Mouse (Mus musculus): ENCODE results near the gene Ubald2. TPM values are rescaled to one million over a fixed set of nuclear protein-coding genes. Genes with fewer than 3 reads are reported as not detected.
"Not testable (repeated sequence)": the region's sequence is repeated elsewhere in the genome, so short reads cannot be mapped to it uniquely, and the experiment has no call there.

Gene Ubald2
- polyA plus RNA-seq, 1 experiment from 2014 or later = 32.3 TPM

DNA sequence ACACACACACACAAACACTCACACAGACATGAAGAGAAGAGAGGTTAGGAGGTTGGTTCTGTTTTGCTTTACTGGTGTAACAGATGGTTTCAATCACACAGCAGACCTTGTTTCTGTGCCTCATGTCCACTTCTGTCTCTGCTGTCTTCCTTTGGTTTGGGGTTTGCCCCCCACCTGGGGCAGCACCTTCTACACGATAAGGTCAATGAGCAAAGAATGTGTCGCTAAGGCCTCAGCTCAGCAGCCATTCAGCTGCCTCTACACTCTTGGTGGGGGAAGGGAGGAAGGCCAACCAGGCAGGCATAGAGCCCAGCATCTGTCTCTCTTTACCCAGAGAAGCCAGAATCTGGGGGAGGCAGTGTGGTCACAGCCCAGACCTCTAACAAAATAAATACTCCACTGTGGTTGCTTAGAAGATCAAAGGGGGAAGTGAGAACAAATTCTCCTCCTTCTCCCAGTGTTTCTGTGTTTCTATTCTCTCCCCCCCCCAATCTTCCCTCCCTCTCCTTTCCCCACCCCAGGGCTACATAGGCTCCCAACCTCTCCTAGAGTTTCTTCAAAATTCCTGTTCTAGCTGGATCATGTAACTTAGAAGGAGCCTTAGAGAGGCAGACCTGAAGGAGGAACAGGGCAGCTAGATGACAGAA is 15.6 kb upstream of the Ubald2 start:
- Histone ChIP-seq H3K4me3 (no peak overlapping the region), H3K4me1 (peaks cover 33% of the 10 kb centered on the region), H3K27ac (peak overlapping the region; percentile 93), H3K9me3 (no peaks in the 10 kb centered on the region), H3K36me3 (no peaks in the 10 kb centered on the region), H3K9ac (no peak overlapping the region), H3K4me2 (replicated peaks) (peak overlapping the region; percentile 26; the same call in 1 of the 2 replicates), H3K27me3 (no peaks in the 10 kb centered on the region)
- 7% methylated on average over 2 of the region's 2 CpGs for WGBS
- peak; percentile 73 for ATAC-seq (ENCODE audit: insufficient number of reproducible peaks, insufficient read depth, low FRiP score, low TSS enrichment)

DNA sequence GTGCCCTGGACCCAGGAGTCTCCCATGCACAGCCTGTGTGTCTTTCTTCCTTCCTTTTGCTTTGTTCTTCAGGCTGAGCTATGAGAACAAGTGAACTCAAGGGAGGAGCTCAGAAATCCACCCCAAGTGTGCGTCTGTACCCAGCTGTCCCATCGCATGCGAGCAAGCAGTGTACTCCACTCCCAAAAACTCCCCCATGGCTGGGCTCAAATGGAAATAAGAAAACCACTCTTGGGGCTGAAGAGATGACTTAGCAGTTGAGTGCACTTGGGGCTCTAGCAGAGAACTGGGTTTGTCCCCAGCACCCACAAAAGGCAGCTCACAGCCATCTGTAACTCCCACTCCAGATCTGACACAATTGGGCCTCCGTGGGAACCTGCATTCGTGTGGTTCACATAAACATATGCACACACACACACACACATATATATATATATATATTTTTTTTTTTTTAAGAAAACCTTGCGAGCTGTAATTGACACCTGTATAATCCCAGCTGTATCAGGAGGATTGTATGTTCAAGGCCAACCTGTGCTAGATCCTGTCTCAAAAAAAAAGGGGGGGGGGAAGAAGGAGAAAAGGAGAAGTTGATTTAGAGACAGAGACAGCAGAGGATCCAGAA is 14.9 kb upstream of the Ubald2 start:
- Histone ChIP-seq H3K4me3 (no peak overlapping the region), H3K9me3 (no peaks in the 10 kb centered on the region), H3K4me1 (peaks cover 29% of the 10 kb centered on the region), H3K36me3 (no peaks in the 10 kb centered on the region), H3K27ac (peak overlapping the region; percentile 93), H3K9ac (no peak overlapping the region), H3K4me2 (replicated peaks) (no peak overlapping the region), H3K27me3 (no peaks in the 10 kb centered on the region)
- WGBS = 51% methylated on average over 6 of the region's 6 CpGs
- ATAC-seq (ENCODE audit: insufficient number of reproducible peaks, insufficient read depth, low FRiP score, low TSS enrichment) = peak; percentile 31; the same call in 1 of the 2 replicates

GRCm38 (mm10) chr11:116421102-116421501 is 12.8 kb upstream of the Ubald2 start:
- H3K27ac ChIP-seq = no peak overlapping the region
- no peak overlapping the region for H3K4me2 ChIP-seq (replicated peaks)
- H3K9me3 ChIP-seq = no peaks in the 10 kb centered on the region
- H3K4me1 ChIP-seq = peaks cover 29% of the 10 kb centered on the region
- WGBS = 62% methylated on average over 6 of the region's 6 CpGs
- no peak overlapping the region for H3K9ac ChIP-seq
- no peak overlapping the region for H3K4me3 ChIP-seq
- H3K27me3 ChIP-seq = no peaks in the 10 kb centered on the region
- no peaks in the 10 kb centered on the region for H3K36me3 ChIP-seq
- ATAC-seq (ENCODE audit: insufficient number of reproducible peaks, insufficient read depth, low FRiP score, low TSS enrichment) = no peak

DNA sequence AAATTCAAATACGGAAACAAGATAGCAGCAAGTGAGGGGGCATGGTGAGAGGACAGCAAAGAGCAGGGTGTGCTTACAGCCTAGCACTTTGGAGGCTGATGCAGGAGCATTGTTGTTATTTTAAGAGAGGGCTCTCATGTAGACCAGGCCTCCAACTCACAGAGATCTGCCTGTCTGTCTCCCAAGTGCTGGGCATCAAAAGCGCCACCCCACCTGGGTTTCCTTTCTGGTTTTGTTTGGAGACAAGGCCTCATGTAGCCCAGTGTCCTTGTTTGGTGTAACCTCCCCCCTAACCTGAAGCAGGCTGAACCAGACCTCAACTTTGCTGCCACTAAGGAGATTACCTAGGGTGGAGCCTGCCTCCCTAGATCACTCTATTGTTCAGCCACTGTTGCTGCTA is 11.3 kb upstream of the Ubald2 start:
- Histone ChIP-seq H3K27me3 (no peaks in the 10 kb centered on the region), H3K4me2 (replicated peaks) (no peak overlapping the region), H3K9me3 (no peaks in the 10 kb centered on the region), H3K4me1 (peaks cover 23% of the 10 kb centered on the region), H3K36me3 (no peaks in the 10 kb centered on the region), H3K9ac (no peak overlapping the region), H3K27ac (no peak overlapping the region), H3K4me3 (no peak overlapping the region)
- no peak for ATAC-seq (ENCODE audit: insufficient number of reproducible peaks, insufficient read depth, low FRiP score, low TSS enrichment)
- 88% methylated on average over 2 of the region's 2 CpGs for WGBS

DNA sequence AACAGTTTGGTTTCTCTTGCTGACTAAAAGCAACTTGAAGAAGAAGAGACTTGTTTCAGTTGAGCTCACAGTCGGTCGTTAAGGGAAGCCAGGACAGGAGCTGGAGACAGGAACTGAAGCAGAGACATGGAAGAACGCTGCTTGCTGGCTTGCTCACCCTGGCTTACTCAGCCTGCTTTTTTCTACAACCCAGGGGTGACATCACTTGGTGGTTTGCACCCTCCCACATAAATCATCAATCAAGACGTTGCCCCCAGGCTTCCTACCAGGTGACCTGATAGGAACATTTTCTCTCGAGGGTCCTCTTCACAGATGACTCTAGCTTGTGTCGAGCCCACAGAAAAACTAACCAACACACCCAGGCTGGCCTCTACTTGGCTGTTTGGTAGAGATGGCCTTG is 10.7 kb upstream of the Ubald2 start:
- ATAC-seq (ENCODE audit: insufficient number of reproducible peaks, insufficient read depth, low FRiP score, low TSS enrichment) = no peak
- no peak overlapping the region for H3K27ac ChIP-seq
- H3K27me3 ChIP-seq = no peaks in the 10 kb centered on the region
- peaks cover 16% of the 10 kb centered on the region for H3K4me1 ChIP-seq
- no peak overlapping the region for H3K4me2 ChIP-seq (replicated peaks)
- no peaks in the 10 kb centered on the region for H3K36me3 ChIP-seq
- no peaks in the 10 kb centered on the region for H3K9me3 ChIP-seq
- 78% methylated on average over 6 of the region's 6 CpGs for WGBS
- no peak overlapping the region for H3K9ac ChIP-seq
- no peak overlapping the region for H3K4me3 ChIP-seq

DNA sequence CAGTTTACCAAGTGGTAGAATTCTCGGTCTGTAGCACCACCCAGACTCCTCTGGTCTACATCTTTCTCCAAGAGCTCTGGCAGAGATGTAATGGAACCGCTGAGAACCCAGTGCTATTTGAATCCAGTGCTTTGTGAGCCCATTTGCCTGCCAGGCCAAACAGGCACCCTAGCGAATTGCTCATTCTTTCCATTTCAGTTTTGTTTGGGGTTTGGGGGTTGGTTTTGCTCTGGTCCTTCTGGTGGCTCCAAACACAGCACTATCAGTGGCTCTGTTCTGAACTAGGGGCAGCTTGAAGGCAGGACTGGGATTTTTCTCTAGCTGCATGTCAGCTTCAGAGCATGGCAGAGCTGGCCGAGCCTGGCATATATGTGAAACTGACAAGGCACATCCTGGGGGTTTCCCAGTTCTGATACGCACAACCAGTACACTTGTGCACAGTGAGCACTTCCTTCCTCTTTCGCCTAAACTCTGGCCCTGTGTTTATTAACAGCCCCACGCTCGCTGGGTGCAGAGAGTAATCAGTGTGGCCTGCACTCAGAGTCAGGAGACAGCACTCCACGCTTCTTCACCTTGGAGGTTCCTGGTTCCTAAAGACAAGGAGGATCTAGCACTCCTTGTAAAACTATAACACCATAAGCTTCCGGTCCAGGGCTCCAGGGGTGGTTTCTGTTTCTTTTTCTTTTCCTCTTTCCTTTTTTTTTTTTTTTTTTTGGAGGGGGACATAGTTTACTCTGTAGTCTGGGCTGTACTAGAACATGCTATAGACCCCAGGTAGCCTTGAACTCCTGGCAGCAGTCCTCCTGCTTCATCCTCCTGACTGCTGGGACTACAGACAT is 9.9 kb upstream of the Ubald2 start:
- H3K4me1 ChIP-seq = peaks cover 11% of the 10 kb centered on the region
- no peak for ATAC-seq (ENCODE audit: insufficient number of reproducible peaks, insufficient read depth, low FRiP score, low TSS enrichment)
- no peaks in the 10 kb centered on the region for H3K9me3 ChIP-seq
- H3K36me3 ChIP-seq = no peaks in the 10 kb centered on the region
- H3K27ac ChIP-seq = no peak overlapping the region
- no peaks in the 10 kb centered on the region for H3K27me3 ChIP-seq
- H3K9ac ChIP-seq = no peak overlapping the region
- no peak overlapping the region for H3K4me3 ChIP-seq
- no peak overlapping the region for H3K4me2 ChIP-seq (replicated peaks)
- WGBS = 79% methylated on average over 10 of the region's 10 CpGs

DNA sequence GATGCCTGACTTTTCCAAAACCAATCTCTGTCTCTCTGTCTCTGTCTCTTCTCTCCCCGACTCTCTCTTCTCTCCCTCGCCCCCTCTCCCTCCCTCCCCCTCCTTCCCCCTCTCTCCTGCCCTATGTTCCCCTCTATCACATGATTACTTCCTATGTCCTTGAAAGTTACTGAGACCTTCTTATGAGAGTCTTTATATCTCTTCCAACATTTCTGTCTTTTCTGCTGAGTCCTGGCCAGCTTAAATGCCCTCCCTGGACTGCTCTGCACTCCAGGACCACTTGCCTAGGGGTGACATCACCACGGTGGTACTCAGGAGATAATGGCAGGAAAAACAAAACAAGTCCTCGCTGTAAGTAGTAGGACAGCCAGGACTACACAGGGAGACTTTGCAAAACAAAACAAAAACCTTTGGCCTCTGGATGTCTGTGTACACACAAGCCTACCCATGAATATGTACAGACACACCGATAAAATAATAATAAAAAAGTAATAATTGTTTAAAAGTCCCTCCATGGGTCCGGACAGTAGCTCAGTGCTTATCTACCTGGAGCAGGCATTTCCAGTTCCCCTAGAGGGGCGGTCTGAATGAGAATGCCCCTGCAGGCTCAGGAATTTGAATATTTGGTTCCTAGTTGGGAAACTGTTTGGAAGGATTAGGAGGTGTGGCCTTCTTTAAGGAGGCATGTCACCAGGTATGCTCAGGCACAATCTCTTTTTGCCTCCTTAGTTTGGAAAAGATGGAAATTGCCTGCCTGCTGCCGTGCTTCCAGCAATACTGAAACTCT is 9.1 kb upstream of the Ubald2 start:
- H3K9me3 ChIP-seq = no peaks in the 10 kb centered on the region
- no peak overlapping the region for H3K4me3 ChIP-seq
- no peak overlapping the region for H3K9ac ChIP-seq
- H3K4me2 ChIP-seq (replicated peaks) = no peak overlapping the region
- no peaks in the 10 kb centered on the region for H3K27me3 ChIP-seq
- WGBS = 45% methylated on average over 8 of the region's 8 CpGs
- H3K4me1 ChIP-seq = peaks cover 12% of the 10 kb centered on the region; the same call in 1 of the 2 replicates
- no peaks in the 10 kb centered on the region for H3K36me3 ChIP-seq
- H3K27ac ChIP-seq = no peak overlapping the region
- no peak for ATAC-seq (ENCODE audit: insufficient number of reproducible peaks, insufficient read depth, low FRiP score, low TSS enrichment)

DNA sequence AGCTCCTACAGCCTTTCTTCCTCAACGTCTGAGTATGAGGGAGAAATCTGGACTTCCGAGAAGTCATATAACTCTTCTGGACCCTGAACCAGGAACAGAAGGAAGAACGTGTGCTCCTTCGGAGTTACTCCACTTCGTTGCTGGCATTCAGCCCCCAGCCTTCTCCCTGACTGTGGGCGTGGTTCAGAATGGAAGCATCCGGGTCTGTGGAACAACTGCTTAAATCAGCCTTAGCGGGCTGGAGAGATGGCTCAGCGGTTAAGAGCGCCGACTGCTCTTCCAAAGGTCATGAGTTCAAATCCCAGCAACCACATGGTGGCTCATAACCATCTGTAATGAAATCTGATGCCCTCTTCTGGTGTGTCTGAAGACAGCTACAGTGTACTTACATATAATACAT is 7.6 kb upstream of the Ubald2 start:
- not testable (repeated sequence) for H3K9ac ChIP-seq; ATAC-seq (ENCODE audit: insufficient number of reproducible peaks, insufficient read depth, low FRiP score, low TSS enrichment); H3K27me3 ChIP-seq; H3K27ac ChIP-seq; H3K4me2 ChIP-seq (replicated peaks); H3K4me1 ChIP-seq; H3K36me3 ChIP-seq; H3K4me3 ChIP-seq; H3K9me3 ChIP-seq
- 87% methylated on average over 11 of the region's 11 CpGs for WGBS

GRCm38 (mm10) chr11:116426852-116427575 is 6.9 kb upstream of the Ubald2 start:
- ATAC-seq (ENCODE audit: insufficient number of reproducible peaks, insufficient read depth, low FRiP score, low TSS enrichment) = no peak
- peaks cover 4% of the 10 kb centered on the region; the same call in 1 of the 2 replicates for H3K4me1 ChIP-seq
- no peak overlapping the region for H3K4me2 ChIP-seq (replicated peaks)
- no peaks in the 10 kb centered on the region for H3K36me3 ChIP-seq
- no peaks in the 10 kb centered on the region for H3K9me3 ChIP-seq
- H3K27me3 ChIP-seq = no peaks in the 10 kb centered on the region
- 60% methylated on average over 6 of the region's 6 CpGs for WGBS
- H3K4me3 ChIP-seq = no peak overlapping the region
- H3K9ac ChIP-seq = no peak overlapping the region
- H3K27ac ChIP-seq = no peak overlapping the region

DNA sequence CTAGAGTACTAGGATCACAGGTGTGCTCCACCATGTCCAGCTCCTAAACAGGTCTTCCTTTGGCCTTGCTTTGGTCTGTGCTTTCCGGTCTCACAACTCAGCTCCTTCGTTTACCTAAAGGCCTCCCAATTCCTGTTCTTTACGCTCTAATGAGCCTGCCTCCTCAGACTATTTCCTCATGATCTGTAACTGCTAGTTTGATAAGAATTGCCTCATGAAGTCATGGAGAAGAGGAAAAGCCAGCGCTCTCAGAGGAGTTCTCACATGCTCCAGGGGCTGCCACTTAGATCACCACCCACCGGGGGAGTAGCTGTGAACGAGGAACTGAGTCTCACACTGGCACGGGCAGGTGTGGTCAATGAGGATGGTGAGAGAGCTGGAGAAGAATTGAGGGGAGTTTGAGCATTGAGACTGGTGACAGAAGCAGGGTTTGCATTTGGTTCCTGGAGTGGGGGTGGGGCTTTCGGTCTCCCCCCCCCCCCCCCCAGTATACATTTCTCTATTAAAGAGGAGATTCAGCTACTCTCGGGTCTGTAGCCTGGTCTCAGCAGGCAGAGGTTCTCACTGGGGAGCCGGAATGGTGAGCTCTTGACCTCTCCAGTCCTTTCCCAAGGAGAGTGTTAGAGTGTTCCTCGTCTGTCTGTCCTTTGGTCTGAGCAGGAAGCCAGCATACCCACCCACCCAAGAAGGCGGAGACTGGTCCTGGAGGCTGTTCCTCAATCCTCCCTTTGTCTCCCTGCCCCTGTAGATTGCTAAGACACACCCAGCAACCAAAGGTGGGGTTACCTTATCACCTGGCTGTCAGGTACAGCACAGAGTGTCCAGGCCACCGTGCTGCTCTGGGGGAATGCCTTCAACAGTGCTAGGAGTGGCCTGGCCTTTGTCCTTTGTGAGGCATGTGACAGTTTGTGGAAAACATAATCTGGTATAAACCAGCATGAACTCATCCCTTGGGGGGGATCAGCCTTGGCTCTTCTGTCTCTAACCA is 4.7 kb upstream of the Ubald2 start:
- Histone ChIP-seq H3K9ac (no peak overlapping the region), H3K27ac (no peak overlapping the region), H3K4me1 (peaks cover 6% of the 10 kb centered on the region; the same call in 1 of the 2 replicates), H3K4me2 (replicated peaks) (no peak overlapping the region), H3K36me3 (no peaks in the 10 kb centered on the region), H3K9me3 (no peaks in the 10 kb centered on the region), H3K27me3 (no peaks in the 10 kb centered on the region), H3K4me3 (no peak overlapping the region)
- WGBS = 48% methylated on average over 13 of the region's 13 CpGs
- no peak for ATAC-seq (ENCODE audit: insufficient number of reproducible peaks, insufficient read depth, low FRiP score, low TSS enrichment)
